Mouse (Mus musculus) left cerebral cortex, adult 6 months (tissue): ENCODE measurements around the gene Bloc1s1. TPM values are rescaled to one million over a fixed set of nuclear protein-coding genes. Genes with fewer than 3 reads are reported as not detected.

ENCODE experiments used
- long read RNA-seq, 2 experiments: library from polyadenylated mRNA; unstranded; transcript quantifications; one replicate each; pipeline ENCODE4 v2.0.0; 2019 to 2020
- polyA plus RNA-seq: library from polyadenylated mRNA; unstranded; fragments of <200 nt; fragmentation: Nextera tagmentation; gene quantifications from 2 replicates; pipeline ENCODE4 v1.2.3, GENCODE M21; 2021

Gene Bloc1s1
- polyA plus RNA-seq: 336 and 357 TPM in 2 replicates
- long read RNA-seq, experiment 1, transcript Bloc1s1-201 (4 exons, 550 nt): major isoform, 44 of 52 reads
- long read RNA-seq, experiment 1, partial matches to known transcripts: 4 of 52 reads
- long read RNA-seq, experiment 1, other reads (novel, unspliced or antisense): 2 of 52 reads
- long read RNA-seq, experiment 2, transcript Bloc1s1-201 (4 exons, 550 nt): major isoform, 136 of 145 reads
- long read RNA-seq, experiment 2, partial matches to known transcripts: 6 of 145 reads
- long read RNA-seq, experiment 2, other reads (novel, unspliced or antisense): 3 of 145 reads

GRCm38 (mm10) chr10:128923935-128924334, at the start of gene Bloc1s1:
Gene Bloc1s1 (minus strand): TSS chr10:128924035.

GRCm38 (mm10) chr10:128960590-128961584, 37.1 kb upstream of the Bloc1s1 start, which contains the start of gene Mettl7b:
Gene Mettl7b (minus strand): TSS chr10:128960988.

GRCm38 (mm10) chr10:128933574-128933973, 9.7 kb upstream of the Bloc1s1 start, which contains the start of gene Itga7:
Gene Itga7 (plus strand): TSS chr10:128933818.

DNA sequence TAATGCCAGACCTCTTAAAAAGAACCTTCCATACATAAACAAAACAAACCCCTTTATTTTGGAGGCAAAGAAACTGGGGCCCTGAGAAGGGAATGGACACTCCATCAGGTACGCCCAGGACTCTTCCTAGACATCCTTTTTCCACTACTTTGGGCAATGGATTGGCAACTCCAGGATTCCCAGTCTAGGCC, 1.1 kb downstream of the Bloc1s1 start, which contains the start of gene Rdh5:
TSS of gene Rdh5 (minus strand) at position 67 of the 191 bp plus-strand sequence.

DNA sequence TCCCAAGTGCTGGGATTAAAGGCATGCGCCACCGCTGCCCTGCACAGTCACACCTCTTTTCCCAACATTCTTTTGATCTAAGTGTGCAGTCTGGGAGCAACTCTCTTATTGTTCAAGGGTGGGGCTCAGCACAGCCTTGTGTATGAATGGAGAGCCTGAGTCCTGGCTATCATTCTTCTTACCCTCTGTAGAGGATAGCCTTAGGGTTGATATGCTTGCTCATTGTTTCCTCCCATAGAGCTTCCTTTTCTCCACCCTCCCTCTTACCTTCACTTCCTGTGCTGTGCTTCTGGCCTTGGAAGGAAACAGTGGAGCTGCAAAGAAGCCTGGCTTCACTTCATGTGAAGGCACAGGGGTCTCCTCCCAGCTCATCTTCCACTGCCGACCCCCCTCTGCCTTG, 23.1 kb downstream of the Bloc1s1 start, which contains the start of gene Cd63:
TSS of gene Cd63 (plus strand) at position 292 of the 400 bp plus-strand sequence.

DNA sequence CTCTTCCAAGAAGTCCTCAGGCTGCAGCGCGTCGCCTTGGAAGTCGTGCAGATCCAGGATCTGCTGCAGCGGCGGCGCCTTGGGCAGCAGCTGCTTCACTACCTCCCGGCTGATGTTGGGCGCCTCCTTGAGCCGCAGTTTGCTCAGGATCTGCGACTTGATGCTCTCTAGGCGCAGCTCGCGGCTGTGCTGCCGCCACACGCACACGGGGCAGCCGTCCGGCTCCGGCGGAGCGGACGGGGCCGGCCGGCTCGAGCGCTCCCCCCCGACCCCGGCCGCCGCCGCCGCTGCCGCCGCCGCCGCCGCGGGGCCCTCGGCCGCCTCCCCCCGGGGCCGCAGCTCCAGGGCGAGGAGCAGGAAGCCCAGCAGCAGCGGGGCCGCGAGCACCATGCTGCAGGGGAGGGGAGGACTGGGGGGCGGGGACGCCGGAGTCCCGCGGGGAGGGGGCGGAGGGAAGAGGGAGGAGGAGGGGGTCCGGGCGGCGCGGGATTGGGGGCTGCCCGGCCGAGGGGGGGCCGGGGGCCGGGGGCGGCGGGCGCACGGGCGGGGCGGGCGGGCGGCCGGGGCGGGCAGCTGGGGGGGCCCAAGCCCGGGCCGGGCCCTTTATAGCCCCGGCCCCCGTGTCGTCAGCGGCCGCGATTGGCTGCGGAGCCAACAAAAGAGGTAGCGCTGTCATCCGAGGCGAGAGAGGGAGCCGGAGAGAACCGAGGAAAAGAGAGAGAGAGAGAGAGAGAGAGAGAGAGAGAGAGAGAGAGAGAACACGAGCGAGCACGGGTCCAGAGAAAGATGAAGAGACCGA, 32.3 kb downstream of the Bloc1s1 start, which contains the start of gene Gdf11:
TSS of gene Gdf11 (minus strand) at position 423 of the 799 bp plus-strand sequence.

Other genes with a start within 250 kb of the Bloc1s1 start
- gene Suox, start 250.0 kb downstream of the Bloc1s1 start, polyA plus RNA-seq: 7.3 and 7.4 TPM in 2 replicates
- gene Rab5b, start 227.8 kb downstream of the Bloc1s1 start, polyA plus RNA-seq: 45.1 and 76.1 TPM in 2 replicates
- gene Pmel, start 219.8 kb downstream of the Bloc1s1 start, polyA plus RNA-seq: 0.31 and 0.96 TPM in 2 replicates
- 1.3 TPM in 2 replicates for gene Cdk2, start 219.0 kb downstream of the Bloc1s1 start, polyA plus RNA-seq
- gene Dgka, start 179.2 kb downstream of the Bloc1s1 start, polyA plus RNA-seq: 4.4 and 4.6 TPM in 2 replicates
- 6.4 and 11.2 TPM in 2 replicates for gene Pym1, start 176.1 kb downstream of the Bloc1s1 start, polyA plus RNA-seq
- 0.12 and 0.13 TPM in 2 replicates for gene Mmp19, start 133.1 kb downstream of the Bloc1s1 start, polyA plus RNA-seq
- gene Dnajc14, start 120.0 kb downstream of the Bloc1s1 start, polyA plus RNA-seq: 16.9 and 25.3 TPM in 2 replicates
- gene Tmem198b, start 119.7 kb downstream of the Bloc1s1 start, polyA plus RNA-seq: 3.4 and 3.7 TPM in 2 replicates
- gene Sarnp, start 106.7 kb downstream of the Bloc1s1 start, polyA plus RNA-seq: 113 and 124 TPM in 2 replicates
- 21.7 and 22.4 TPM in 2 replicates for gene Ormdl2, start 102.4 kb downstream of the Bloc1s1 start, polyA plus RNA-seq
- 2.9 and 4.7 TPM in 2 replicates for gene Gdf11, start 32.3 kb downstream of the Bloc1s1 start, polyA plus RNA-seq
- 156 and 164 TPM in 2 replicates for gene Cd63, start 23.0 kb downstream of the Bloc1s1 start, polyA plus RNA-seq
- gene Rdh5, start 1.1 kb downstream of the Bloc1s1 start, polyA plus RNA-seq: 7.4 and 8.4 TPM in 2 replicates
- 2.2 and 2.5 TPM in 2 replicates for gene Itga7, start 9.8 kb upstream of the Bloc1s1 start, polyA plus RNA-seq
- not detected in 2 replicates for gene Mettl7b, start 37.0 kb upstream of the Bloc1s1 start, polyA plus RNA-seq
- gene Olfr9, start 65.4 kb upstream of the Bloc1s1 start, polyA plus RNA-seq: not detected in 2 replicates
- gene Olfr763, start 86.8 kb upstream of the Bloc1s1 start, polyA plus RNA-seq: not detected in 2 replicates
- gene Olfr764-ps1, start 115.9 kb upstream of the Bloc1s1 start, polyA plus RNA-seq: not detected in 2 replicates
- gene Olfr765, start 126.0 kb upstream of the Bloc1s1 start, polyA plus RNA-seq: not detected in 2 replicates
- not detected in 2 replicates for gene Olfr766-ps1, start 144.9 kb upstream of the Bloc1s1 start, polyA plus RNA-seq
- not detected in 2 replicates for gene Olfr767, start 158.9 kb upstream of the Bloc1s1 start, polyA plus RNA-seq
- gene Olfr768, start 175.3 kb upstream of the Bloc1s1 start, polyA plus RNA-seq: not detected in 2 replicates
- gene Olfr769, start 193.8 kb upstream of the Bloc1s1 start, polyA plus RNA-seq: not detected in 2 replicates
- not detected in 2 replicates for gene Olfr770, start 215.0 kb upstream of the Bloc1s1 start, polyA plus RNA-seq
- gene Olfr771, start 240.7 kb upstream of the Bloc1s1 start, polyA plus RNA-seq: not detected in 2 replicates